ENCODE assay signal across 8 mouse cellular contexts in the genomic region with DNA sequence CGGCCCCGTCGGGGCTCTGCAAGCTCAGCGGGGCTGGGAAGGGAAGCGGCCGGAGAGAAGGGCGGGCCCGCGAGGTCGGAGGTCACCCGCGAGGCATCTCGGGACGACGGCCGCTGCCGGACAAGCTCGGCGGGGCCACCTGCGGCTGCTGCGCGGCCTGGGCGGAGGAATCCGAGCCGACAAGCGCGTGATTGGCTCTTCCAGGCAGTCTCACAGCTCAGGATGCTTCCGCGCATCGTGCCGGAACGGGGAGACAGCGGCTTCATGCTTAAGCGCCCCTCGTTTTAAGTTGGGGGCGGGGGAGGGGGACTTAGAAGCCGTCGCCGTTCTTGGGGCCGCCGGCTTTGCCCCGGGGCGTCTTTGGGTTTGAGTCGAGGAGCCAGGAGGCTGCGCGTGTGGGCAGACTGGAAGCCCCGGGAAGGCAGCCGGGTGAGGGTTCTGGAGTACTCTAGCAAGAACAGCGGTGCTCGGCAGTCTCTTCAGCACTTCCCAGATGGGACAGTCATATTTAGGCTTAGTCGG. TPM values are rescaled to one million over a fixed set of nuclear protein-coding genes. Genes with fewer than 3 reads are reported as not detected.
DNase-seq lines count a peak whose midpoint lies in the region; ATAC-seq and TF ChIP-seq lines count a peak whose summit lies in the region.

No protein-coding gene starts in this region.

- TF ChIP-seq CTCF in CH12.LX (conservative IDR thresholded peaks at IDR 0.05 in 1 of 2, IDR thresholded peaks at IDR 0.05 in 1 of 2; ENCODE audit: low read depth in 2 of 2, low read length in 2 of 2): no peak; a peak in 1 of 4 replicates
- TF ChIP-seq CTCF in heart, postnatal 0 days (IDR thresholded peaks at IDR 0.05; ENCODE audit: low read depth): no peak
- no peak for TF ChIP-seq CTCF in liver, postnatal 0 days (IDR thresholded peaks at IDR 0.05; ENCODE audit: low read depth)

- in situ Hi-C loops in CH12.LX (cut with MboI; ENCODE audit: low pct_ligation_motif_present, low pct_unique_long_range_greater_than_20kb, low sequenced_read_pairs): no loop called here

- H3K36me3 ChIP-seq in CH12.LX (replicated peaks in 1 of 2; ENCODE audit: control insufficient read depth in 1 of 2, insufficient read depth in 1 of 2, low read length in 1 of 2): peaks cover 0 to 8% of the 10 kb centered on the region in 2 experiments
- H3K36me3 ChIP-seq in forebrain, embryonic 11.5 days (ENCODE audit: control insufficient read depth, insufficient read depth, low read length): no peaks in the 10 kb centered on the region; the same call in 1 of the 2 replicates
- 0 out of 2 replicates have a peak, but pooled peaks cover 4% of the 10 kb centered on the region for H3K36me3 ChIP-seq in heart, postnatal 0 days (replicated peaks; ENCODE audit: control insufficient read depth, insufficient read depth, low read length)
- H3K36me3 ChIP-seq in liver, postnatal 0 days (replicated peaks; ENCODE audit: insufficient read depth, low read length): no peaks in the 10 kb centered on the region
- no peaks in the 10 kb centered on the region for H3K36me3 ChIP-seq in neural tube, embryonic 14.5 days (ENCODE audit: control insufficient read depth, insufficient read depth, low read length)

- H3K9ac ChIP-seq in CH12.LX (ENCODE audit: insufficient read depth, low read depth): peak overlapping the region; percentile 96
- peak overlapping the region; percentile 100 for H3K9ac ChIP-seq in forebrain, embryonic 11.5 days (ENCODE audit: low read length)
- H3K9ac ChIP-seq in heart, postnatal 0 days (replicated peaks; ENCODE audit: low read depth, low read length): peak overlapping the region; percentile 100
- peak overlapping the region; percentile 98 for H3K9ac ChIP-seq in liver, postnatal 0 days (replicated peaks)
- peak overlapping the region; percentile 99 for H3K9ac ChIP-seq in neural tube, embryonic 14.5 days (replicated peaks; ENCODE audit: low read depth, low read length)

- peak; percentile 79 for TF ChIP-seq POLR2A in CH12.LX (IDR thresholded peaks at IDR 0.05; ENCODE audit: low read depth, low read length)

- peak overlapping the region; percentile 84 to 99 (median 87) for H3K4me3 ChIP-seq in CH12.LX (replicated peaks in 1 of 3; ENCODE audit: low read depth in 2 of 3, low read length in 2 of 3, poor library complexity in 1 of 3)
- H3K4me3 ChIP-seq in forebrain, embryonic 11.5 days (ENCODE audit: low read depth, low read length): peak overlapping the region; percentile 97
- peak overlapping the region; percentile 98 for H3K4me3 ChIP-seq in heart, postnatal 0 days (ENCODE audit: low read depth, low read length)
- peak overlapping the region; percentile 90 for H3K4me3 ChIP-seq in liver, postnatal 0 days (ENCODE audit: low read depth, low read length)
- H3K4me3 ChIP-seq in neural tube, embryonic 14.5 days (ENCODE audit: low read depth, low read length): peak overlapping the region; percentile 100

- peak overlapping the region; percentile 51 for H3K27ac ChIP-seq in CH12.LX (ENCODE audit: insufficient read depth, low read depth)
- H3K27ac ChIP-seq in forebrain, embryonic 11.5 days (ENCODE audit: low read depth, low read length): peak overlapping the region; percentile 99
- H3K27ac ChIP-seq in heart, postnatal 0 days (ENCODE audit: low read depth): peak overlapping the region; percentile 100
- H3K27ac ChIP-seq in liver, postnatal 0 days (ENCODE audit: low read depth): peak overlapping the region; percentile 100
- H3K27ac ChIP-seq in neural tube, embryonic 14.5 days (ENCODE audit: low read depth, low read length): peak overlapping the region; percentile 99

- peaks cover 0 to 26% of the 10 kb centered on the region in 2 experiments; a peak in 2 of 4 replicates for H3K4me1 ChIP-seq in CH12.LX (ENCODE audit: control insufficient read depth in 1 of 2, insufficient read depth in 2 of 2)
- no peaks in the 10 kb centered on the region for H3K4me1 ChIP-seq in forebrain, embryonic 11.5 days (replicated peaks; ENCODE audit: control insufficient read depth, insufficient read depth, low read length)
- peaks cover 12% of the 10 kb centered on the region for H3K4me1 ChIP-seq in heart, postnatal 0 days (ENCODE audit: control insufficient read depth, insufficient read depth)
- no peaks in the 10 kb centered on the region for H3K4me1 ChIP-seq in liver, postnatal 0 days (ENCODE audit: insufficient read depth)
- H3K4me1 ChIP-seq in neural tube, embryonic 14.5 days (ENCODE audit: control insufficient read depth, insufficient read depth, low read length): peaks cover 10% of the 10 kb centered on the region; the same call in 1 of the 2 replicates

- DNase-seq in CH12.LX (ENCODE audit: extremely low read depth): peak; percentile 91
- DNase-seq in c-Kit-positive CD71-positive TER-119-negative erythroid progenitor cells, embryonic 14.5 days (ENCODE audit: low read depth): peak; percentile 82
- DNase-seq in forebrain, embryonic 11.5 days (ENCODE audit: low spot score): peak; percentile 96
- peak; percentile 94 for DNase-seq in heart, postnatal 0 days (ENCODE audit: low spot score)
- peak; percentile 97 to 99 for DNase-seq in kidney, postnatal 4 days
- DNase-seq in liver, postnatal 0 days: peak; percentile 94
- DNase-seq in testis, postnatal 10 days (ENCODE audit: low spot score): peak; percentile 95

- no peak for TF ChIP-seq RAD21 in CH12.LX (IDR thresholded peaks at IDR 0.05; ENCODE audit: low read depth, low read length)

- peak overlapping the region; percentile 70 for H3K4me2 ChIP-seq in CH12.LX (ENCODE audit: insufficient read depth, low read depth, poor library complexity, severe bottlenecking)
- H3K4me2 ChIP-seq in forebrain, embryonic 11.5 days (ENCODE audit: low read depth, low read length, severe bottlenecking): peak overlapping the region; percentile 60
- peak overlapping the region; percentile 82 for H3K4me2 ChIP-seq in heart, postnatal 0 days (ENCODE audit: low read depth, low read length)
- H3K4me2 ChIP-seq in liver, postnatal 0 days (ENCODE audit: low read depth, low read length): peak overlapping the region; percentile 92
- H3K4me2 ChIP-seq in neural tube, embryonic 14.5 days (ENCODE audit: low read depth, low read length): peak overlapping the region; percentile 68

- no peak for TF ChIP-seq EP300 in CH12.LX (IDR thresholded peaks at IDR 0.05; ENCODE audit: low read length)
- TF ChIP-seq EP300 in heart, postnatal 0 days (IDR thresholded peaks at IDR 0.05; ENCODE audit: low read depth): peak; percentile 78; the same call in 1 of the 2 replicates
- TF ChIP-seq EP300 in liver, postnatal 0 days (IDR thresholded peaks at IDR 0.05; ENCODE audit: low read depth): no peak

- H3K79me2 ChIP-seq in CH12.LX (replicated peaks; ENCODE audit: control insufficient read depth, extremely low read depth, insufficient read depth, poor library complexity, severe bottlenecking): peaks cover 34% of the 10 kb centered on the region

- no peaks in the 10 kb centered on the region for H3K9me3 ChIP-seq in CH12.LX (replicated peaks; ENCODE audit: low read length)
- H3K9me3 ChIP-seq in forebrain, embryonic 11.5 days (ENCODE audit: control insufficient read depth, low read length): no peaks in the 10 kb centered on the region
- H3K9me3 ChIP-seq in heart, postnatal 0 days (replicated peaks; ENCODE audit: control insufficient read depth, low read length): no peaks in the 10 kb centered on the region
- H3K9me3 ChIP-seq in liver, postnatal 0 days (ENCODE audit: low read length): no peaks in the 10 kb centered on the region
- H3K9me3 ChIP-seq in neural tube, embryonic 14.5 days (ENCODE audit: control insufficient read depth, low read length): no peaks in the 10 kb centered on the region

- peak; percentile 90 for ATAC-seq in forebrain, embryonic 11.5 days (replicated peaks; ENCODE audit: low FRiP score)
- peak; percentile 93 for ATAC-seq in heart, postnatal 0 days (ENCODE audit: insufficient read depth, low read depth)
- peak; percentile 88 for ATAC-seq in liver, postnatal 0 days
- peak; percentile 84 for ATAC-seq in neural tube, embryonic 14.5 days (ENCODE audit: low read depth)

- dilution Hi-C loops in CH12.LX (cut with MboI; ENCODE audit: extremely low pct_ligation_motif_present, extremely low pct_unique_long_range_greater_than_20kb, low sequenced_read_pairs): no loop called here

- WGBS in forebrain, embryonic 11.5 days: under 1% methylated on average over 51 of the region's 51 CpGs
- WGBS in heart, postnatal 0 days: under 1% methylated on average over 46 of the region's 51 CpGs
- under 1% methylated on average over 47 of the region's 51 CpGs for WGBS in liver, postnatal 0 days (ENCODE audit: insufficient replicate concordance)
- WGBS in neural tube, embryonic 14.5 days: under 1% methylated on average over 46 of the region's 51 CpGs

- no peaks in the 10 kb centered on the region for H3K27me3 ChIP-seq in CH12.LX (replicated peaks)
- H3K27me3 ChIP-seq in forebrain, embryonic 11.5 days (ENCODE audit: control insufficient read depth, insufficient read depth, low read length): no peaks in the 10 kb centered on the region
- no peaks in the 10 kb centered on the region for H3K27me3 ChIP-seq in heart, postnatal 0 days (ENCODE audit: control insufficient read depth, insufficient read depth, low read length)
- H3K27me3 ChIP-seq in liver, postnatal 0 days (ENCODE audit: insufficient read depth, low read length): no peaks in the 10 kb centered on the region
- no peaks in the 10 kb centered on the region for H3K27me3 ChIP-seq in neural tube, embryonic 14.5 days (ENCODE audit: control insufficient read depth, insufficient read depth, low read length)

RNA-seq across cellular contexts. Expression of a gene that starts 1.4 kb away (rescaled TPM):
- total RNA-seq in CH12.LX (2012; rRNA removed) (54.1 and 70.0 TPM in 2 replicates), CH12.LX (2014; rRNA removed) (129 and 136 TPM in 2 replicates)
- polyA plus RNA-seq in CH12.LX (2012; ENCODE audit: insufficient read length, low read depth): 88.9 and 119 TPM in 2 replicates
- 140 and 141 TPM in 2 replicates for polyA plus RNA-seq in forebrain, embryonic 11.5 days (2014; fragmentation: Nextera tagmentation; extraction: Ambion mirVana)
- total RNA-seq in heart, postnatal 0 days (2014; rRNA removed; ENCODE audit: low replicate concordance): 39.6 and 41.4 TPM in 2 replicates
- polyA plus RNA-seq in heart, postnatal 0 days (2015; fragmentation: Nextera tagmentation; extraction: Ambion mirVana): 71.1 and 72.2 TPM in 2 replicates
- polyA plus RNA-seq in liver, postnatal 0 days (2015; fragmentation: Nextera tagmentation; extraction: Ambion mirVana): 49.2 and 54.6 TPM in 2 replicates
- 119 and 126 TPM in 2 replicates for polyA plus RNA-seq in neural tube, embryonic 14.5 days (2014; fragmentation: Nextera tagmentation; extraction: Ambion mirVana)

RNA-seq across cellular contexts. Expression of a gene that starts 14.1 kb away (rescaled TPM):
- total RNA-seq in CH12.LX (2012; rRNA removed) (72.1 and 75.6 TPM in 2 replicates), CH12.LX (2014; rRNA removed) (101 and 103 TPM in 2 replicates)
- 81.3 and 89.2 TPM in 2 replicates for polyA plus RNA-seq in CH12.LX (2012; ENCODE audit: insufficient read length, low read depth)
- 107 and 115 TPM in 2 replicates for polyA plus RNA-seq in forebrain, embryonic 11.5 days (2014; fragmentation: Nextera tagmentation; extraction: Ambion mirVana)
- 925 and 977 TPM in 2 replicates for total RNA-seq in heart, postnatal 0 days (2014; rRNA removed; ENCODE audit: low replicate concordance)
- polyA plus RNA-seq in heart, postnatal 0 days (2015; fragmentation: Nextera tagmentation; extraction: Ambion mirVana): 951 and 954 TPM in 2 replicates
- 200 and 212 TPM in 2 replicates for polyA plus RNA-seq in liver, postnatal 0 days (2015; fragmentation: Nextera tagmentation; extraction: Ambion mirVana)
- 167 and 173 TPM in 2 replicates for polyA plus RNA-seq in neural tube, embryonic 14.5 days (2014; fragmentation: Nextera tagmentation; extraction: Ambion mirVana)

RNA-seq across cellular contexts. Expression of a gene that starts 32.0 kb away (rescaled TPM):
- 58.6 and 67.1 TPM in 2 replicates for total RNA-seq in CH12.LX (2012; rRNA removed)
- total RNA-seq in CH12.LX (2014; rRNA removed): 115 and 128 TPM in 2 replicates
- polyA plus RNA-seq in CH12.LX (2012; ENCODE audit: insufficient read length, low read depth): 48.6 and 48.8 TPM in 2 replicates
- polyA plus RNA-seq in forebrain, embryonic 11.5 days (2014; fragmentation: Nextera tagmentation; extraction: Ambion mirVana): 324 and 345 TPM in 2 replicates
- total RNA-seq in heart, postnatal 0 days (2014; rRNA removed; ENCODE audit: low replicate concordance): 14.3 and 16.1 TPM in 2 replicates
- 13.3 and 14.8 TPM in 2 replicates for polyA plus RNA-seq in heart, postnatal 0 days (2015; fragmentation: Nextera tagmentation; extraction: Ambion mirVana)
- polyA plus RNA-seq in liver, postnatal 0 days (2015; fragmentation: Nextera tagmentation; extraction: Ambion mirVana): 36.4 and 39.1 TPM in 2 replicates
- polyA plus RNA-seq in neural tube, embryonic 14.5 days (2014; fragmentation: Nextera tagmentation; extraction: Ambion mirVana): 188 and 294 TPM in 2 replicates

RNA-seq across cellular contexts. Expression of a gene that starts 52.1 kb away (rescaled TPM):
- total RNA-seq in CH12.LX (2012; rRNA removed) (12.7 and 14.7 TPM in 2 replicates), CH12.LX (2014; rRNA removed) (0.31 and 1.4 TPM in 2 replicates)
- polyA plus RNA-seq in CH12.LX (2012; ENCODE audit: insufficient read length, low read depth): 0.77 and 1.00 TPM in 2 replicates
- 0.87 and 1.3 TPM in 2 replicates for polyA plus RNA-seq in forebrain, embryonic 11.5 days (2014; fragmentation: Nextera tagmentation; extraction: Ambion mirVana)
- total RNA-seq in heart, postnatal 0 days (2014; rRNA removed; ENCODE audit: low replicate concordance): 0.23 TPM in 1 of 2 replicates, not detected in the other
- polyA plus RNA-seq in heart, postnatal 0 days (2015; fragmentation: Nextera tagmentation; extraction: Ambion mirVana): 0.12 TPM in 1 of 2 replicates, not detected in the other
- 38.4 and 38.8 TPM in 2 replicates for polyA plus RNA-seq in liver, postnatal 0 days (2015; fragmentation: Nextera tagmentation; extraction: Ambion mirVana)
- 1.3 and 1.4 TPM in 2 replicates for polyA plus RNA-seq in neural tube, embryonic 14.5 days (2014; fragmentation: Nextera tagmentation; extraction: Ambion mirVana)

RNA-seq across cellular contexts. Expression of a gene that starts 59.6 kb away (rescaled TPM):
- total RNA-seq in CH12.LX (2012; rRNA removed) (5.6 and 6.1 TPM in 2 replicates), CH12.LX (2014; rRNA removed) (3.2 and 3.3 TPM in 2 replicates)
- polyA plus RNA-seq in CH12.LX (2012; ENCODE audit: insufficient read length, low read depth): 7.8 and 8.0 TPM in 2 replicates
- polyA plus RNA-seq in forebrain, embryonic 11.5 days (2014; fragmentation: Nextera tagmentation; extraction: Ambion mirVana): 0.23 TPM in 1 of 2 replicates, not detected in the other
- not detected in 2 replicates for total RNA-seq in heart, postnatal 0 days (2014; rRNA removed; ENCODE audit: low replicate concordance)
- not detected in 2 replicates for polyA plus RNA-seq in heart, postnatal 0 days (2015; fragmentation: Nextera tagmentation; extraction: Ambion mirVana)
- polyA plus RNA-seq in liver, postnatal 0 days (2015; fragmentation: Nextera tagmentation; extraction: Ambion mirVana): not detected in 2 replicates
- polyA plus RNA-seq in neural tube, embryonic 14.5 days (2014; fragmentation: Nextera tagmentation; extraction: Ambion mirVana): not detected in 2 replicates

Comparison
In these comparisons a context has a peak if more than half of its experiments do, and no peak if none do; other contexts are left out.
1. Peak in every context shown above with its lines: DNase-seq, ATAC-seq, H3K4me3 ChIP-seq and H3K27ac ChIP-seq.